15 mouse cellular contexts compared by ENCODE assay signal in the genomic region with DNA sequence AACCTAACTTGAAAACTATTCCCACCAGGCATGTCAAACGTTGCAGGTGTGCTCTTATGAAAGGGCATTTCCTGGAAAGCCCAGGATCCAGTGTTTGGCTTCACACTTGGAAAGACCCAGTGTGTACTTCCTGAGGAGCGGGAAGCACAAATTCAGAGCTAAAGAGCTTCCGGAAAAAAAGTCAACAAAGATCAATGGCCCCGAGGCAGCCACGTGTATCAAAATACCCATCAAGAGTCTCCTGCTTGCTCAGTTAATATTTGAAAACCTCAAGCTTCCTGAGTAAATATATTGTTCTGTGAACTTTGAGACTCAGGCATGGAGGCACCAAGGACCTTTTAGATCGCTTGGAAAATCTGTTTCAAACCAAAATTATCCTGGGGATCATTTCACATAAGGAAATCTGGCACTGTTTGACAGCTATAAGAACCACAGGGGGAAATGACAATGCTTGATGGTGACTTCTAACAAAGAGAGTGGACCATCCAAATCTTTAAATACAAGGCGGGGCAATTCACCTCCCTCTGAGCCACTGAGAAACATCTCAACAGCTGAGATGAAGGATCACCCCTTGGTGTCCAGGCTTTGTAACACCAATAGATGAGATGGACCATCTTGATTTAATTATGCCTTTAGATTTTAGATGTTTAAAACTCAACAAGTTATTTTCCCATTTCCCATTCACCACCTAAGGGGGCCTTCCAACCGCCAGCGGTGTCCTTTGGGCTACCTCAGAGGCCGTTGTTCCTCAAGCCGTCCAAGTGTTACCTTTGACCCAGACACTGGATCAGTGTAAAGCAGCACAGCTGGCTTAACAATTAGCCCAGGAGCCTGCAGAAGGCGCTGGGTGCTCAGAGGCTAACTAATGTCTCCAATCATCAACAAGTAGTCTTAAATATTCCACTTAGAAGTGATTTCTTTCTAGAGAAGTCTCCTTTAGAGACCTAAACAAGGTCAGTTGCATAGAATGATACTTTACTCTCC.
DNase-seq lines count a peak whose midpoint lies in the region; ATAC-seq and TF ChIP-seq lines count a peak whose summit lies in the region.
"Had no signal": no experiment of that assay in that cellular context is flagged by ENCODE, and none has a peak within 500 bp of the region (broad histone marks: within the 10 kb centered on the region; RNA-seq: fewer than 3 reads in every experiment).

No protein-coding gene starts in this region.

- no peak overlapping the region for H3K9ac ChIP-seq in kidney, postnatal 0 days (ENCODE audit: low read depth, low read length)
- no peak overlapping the region for H3K9ac ChIP-seq in lung, postnatal 0 days (replicated peaks; ENCODE audit: low read depth)
- no peak overlapping the region for H3K9ac ChIP-seq in forebrain, embryonic 11.5 days (ENCODE audit: low read length)
- H3K9ac ChIP-seq: embryonic facial prominence, embryonic 12.5 days; forebrain, postnatal 0 days; neural tube, embryonic 12.5 days had no signal

- 52% methylated on average over 12 of the region's 12 CpGs for WGBS in kidney, postnatal 0 days
- WGBS in lung, postnatal 0 days = 51% methylated on average over 12 of the region's 12 CpGs
- WGBS in forebrain, embryonic 11.5 days = 87% methylated on average over 12 of the region's 12 CpGs

- H3K27ac ChIP-seq in kidney, postnatal 0 days = peak overlapping the region; percentile 56; the same call in 1 of the 2 replicates
- peak overlapping the region; percentile 38; the same call in 1 of the 2 replicates for H3K27ac ChIP-seq in lung, postnatal 0 days (ENCODE audit: low read length)
- no peak overlapping the region for H3K27ac ChIP-seq in forebrain, embryonic 11.5 days (ENCODE audit: low read depth, low read length)
- H3K27ac ChIP-seq: embryonic facial prominence, embryonic 12.5 days; neural tube, embryonic 12.5 days had no signal

- no peak overlapping the region for H3K4me2 ChIP-seq in kidney, postnatal 0 days (ENCODE audit: low read length)
- no peak overlapping the region for H3K4me2 ChIP-seq in lung, postnatal 0 days (replicated peaks; ENCODE audit: low read depth, low read length)
- no peak overlapping the region for H3K4me2 ChIP-seq in forebrain, embryonic 11.5 days (ENCODE audit: low read depth, low read length, severe bottlenecking)
- H3K4me2 ChIP-seq: embryonic facial prominence, embryonic 12.5 days; heart, embryonic 11.5 days; neural tube, embryonic 12.5 days had no signal

- H3K4me3 ChIP-seq in erythroblast, embryonic 14.5 days (replicated peaks) = peak overlapping the region; percentile 36
- H3K4me3 ChIP-seq in kidney, postnatal 0 days (replicated peaks; ENCODE audit: low read depth, low read length) = no peak overlapping the region
- H3K4me3 ChIP-seq in lung, postnatal 0 days (ENCODE audit: low read depth, low read length) = no peak overlapping the region
- H3K4me3 ChIP-seq in forebrain, embryonic 11.5 days (ENCODE audit: low read depth, low read length) = no peak overlapping the region
- H3K4me3 ChIP-seq: embryonic facial prominence, embryonic 12.5 days; neural tube, embryonic 12.5 days had no signal

- H3K9me3 ChIP-seq in erythroblast, embryonic 14.5 days (ENCODE audit: control insufficient read depth, low read length) = no peaks in the 10 kb centered on the region
- H3K9me3 ChIP-seq in kidney, postnatal 0 days (replicated peaks; ENCODE audit: low read length) = no peaks in the 10 kb centered on the region
- no peaks in the 10 kb centered on the region for H3K9me3 ChIP-seq in lung, postnatal 0 days (ENCODE audit: low read length)
- no peaks in the 10 kb centered on the region for H3K9me3 ChIP-seq in forebrain, embryonic 11.5 days (ENCODE audit: control insufficient read depth, low read length)
- H3K9me3 ChIP-seq: embryonic facial prominence, embryonic 12.5 days; neural tube, embryonic 12.5 days had no signal

- TF ChIP-seq CTCF in kidney, postnatal 0 days (IDR thresholded peaks at IDR 0.05; ENCODE audit: low read depth) = peak; percentile 9; the same call in 1 of the 2 replicates
- no peak for TF ChIP-seq CTCF in lung, postnatal 0 days (IDR thresholded peaks at IDR 0.05)

- ATAC-seq in erythroblast, adult 5-6 weeks (replicated peaks; ENCODE audit: low FRiP score, poor library complexity, severe bottlenecking) = no peak
- ATAC-seq in kidney, postnatal 0 days (replicated peaks; ENCODE audit: low FRiP score, low read depth) = peak; percentile 78
- ATAC-seq in lung, postnatal 0 days = peak; percentile 48
- no peak for ATAC-seq in megakaryocyte progenitor cell, adult 5-6 weeks (replicated peaks; ENCODE audit: poor library complexity)
- ATAC-seq in forebrain, embryonic 11.5 days (replicated peaks; ENCODE audit: low FRiP score) = no peak
- ATAC-seq: forebrain, postnatal 0 days had no signal

- no peaks in the 10 kb centered on the region for H3K27me3 ChIP-seq in erythroblast, embryonic 14.5 days (ENCODE audit: control insufficient read depth)
- no peaks in the 10 kb centered on the region for H3K27me3 ChIP-seq in kidney, postnatal 0 days (ENCODE audit: insufficient read depth, low read length)
- H3K27me3 ChIP-seq in lung, postnatal 0 days (replicated peaks; ENCODE audit: insufficient read depth, low read length) = no peaks in the 10 kb centered on the region
- no peaks in the 10 kb centered on the region for H3K27me3 ChIP-seq in forebrain, embryonic 11.5 days (ENCODE audit: control insufficient read depth, insufficient read depth, low read length)
- H3K27me3 ChIP-seq: embryonic facial prominence, embryonic 12.5 days; neural tube, embryonic 12.5 days had no signal

- H3K36me3 ChIP-seq in erythroblast, embryonic 14.5 days (ENCODE audit: control insufficient read depth) = peaks cover 46% of the 10 kb centered on the region
- H3K36me3 ChIP-seq in kidney, postnatal 0 days (ENCODE audit: insufficient read depth, low read length) = no peaks in the 10 kb centered on the region
- no peaks in the 10 kb centered on the region for H3K36me3 ChIP-seq in lung, postnatal 0 days (ENCODE audit: insufficient read depth, low read length)
- no peaks in the 10 kb centered on the region for H3K36me3 ChIP-seq in forebrain, embryonic 11.5 days (ENCODE audit: control insufficient read depth, insufficient read depth, low read length)
- H3K36me3 ChIP-seq: embryonic facial prominence, embryonic 12.5 days; neural tube, embryonic 12.5 days had no signal

- DNase-seq in T-cell, adult 2 months (ENCODE audit: low spot score) = peak; percentile 54
- no peak for DNase-seq in kidney, postnatal 0 days (ENCODE audit: low spot score)
- peak; percentile 82 for DNase-seq in lung, postnatal 0 days (ENCODE audit: low spot score)
- DNase-seq in frontal cortex, adult 2 months (ENCODE audit: extremely low spot score in 1 of 2, low spot score in 1 of 2) = no peak
- no peak for DNase-seq in forebrain, embryonic 11.5 days (ENCODE audit: low spot score)
- DNase-seq: adrenal gland, adult 8-10 months; cerebellum, adult 11-12 months; forebrain, postnatal 0 days; right cerebral cortex, postnatal 14 days had no signal

- TF ChIP-seq EP300 in lung, postnatal 0 days (IDR thresholded peaks at IDR 0.05) = peak; percentile 90

- peaks cover 51% of the 10 kb centered on the region for H3K4me1 ChIP-seq in erythroblast, embryonic 14.5 days (ENCODE audit: control insufficient read depth)
- H3K4me1 ChIP-seq in kidney, postnatal 0 days (replicated peaks; ENCODE audit: insufficient read depth, low read length) = no peaks in the 10 kb centered on the region
- H3K4me1 ChIP-seq in lung, postnatal 0 days (ENCODE audit: insufficient read depth, low read depth, low read length) = peaks cover 31% of the 10 kb centered on the region
- no peaks in the 10 kb centered on the region for H3K4me1 ChIP-seq in forebrain, embryonic 11.5 days (replicated peaks; ENCODE audit: control insufficient read depth, insufficient read depth, low read length)
- H3K4me1 ChIP-seq: embryonic facial prominence, embryonic 12.5 days; neural tube, embryonic 12.5 days had no signal

Comparison
In these comparisons a context has a peak if more than half of its experiments do, and no peak if none do; other contexts are left out.
1. ATAC-seq: peak in kidney, postnatal 0 days (single experiment) and lung, postnatal 0 days (single experiment); none in erythroblast, adult 5-6 weeks (single experiment), megakaryocyte progenitor cell, adult 5-6 weeks (single experiment) and forebrain, embryonic 11.5 days (single experiment).
2. DNase-seq: peak in T-cell, adult 2 months (single experiment) and lung, postnatal 0 days (single experiment); none in kidney, postnatal 0 days (single experiment), frontal cortex, adult 2 months (0 of 2) and forebrain, embryonic 11.5 days (single experiment).